Mouse (Mus musculus) hindbrain, embryonic 16.5 days (tissue): Measurements from ENCODE around the gene Nubpl. TPM values are rescaled to one million over a fixed set of nuclear protein-coding genes. Genes with fewer than 3 reads are reported as not detected.
A peak's percentile ranks its signal among the peaks of the same experiment; 100 is the strongest.
"Not testable (repeated sequence)": the region's sequence is repeated elsewhere in the genome, so short reads cannot be mapped to it uniquely, and the experiment has no call there.

Experiments
- ATAC-seq: fragments of 200-750 bp; cut with Nextera tagmentation; 2 replicates; pipeline ENCODE4 v1.8.0; 2017; ENCODE audit warnings: moderate TSS enrichment, moderate library complexity
- H3K27ac ChIP-seq: fragments of 300-500 bp; sonication (generic); 2 replicates; pipeline ENCODE4 v1.5.1; 2014; ENCODE audit warnings: low read depth, mild to moderate bottlenecking, control low read depth, low read length, moderate library complexity
- H3K27me3 ChIP-seq: fragments of 300-500 bp; sonication (generic); replicated peaks from 2 replicates; pipeline ENCODE4 v1.6.1; 2014; ENCODE audit warnings: low read length; ENCODE audit not compliant: control insufficient read depth, insufficient read depth
- H3K36me3 ChIP-seq: fragments of 300-500 bp; sonication (generic); 2 replicates; pipeline ENCODE4 v1.6.1; 2014; ENCODE audit warnings: mild to moderate bottlenecking, low read length, moderate library complexity, mixed read lengths; ENCODE audit not compliant: control insufficient read depth, insufficient read depth
- H3K4me1 ChIP-seq: fragments of 300-500 bp; sonication (generic); 2 replicates; pipeline ENCODE4 v1.6.1; 2014; ENCODE audit warnings: low read depth, low read length; ENCODE audit not compliant: control insufficient read depth, insufficient read depth
- H3K4me2 ChIP-seq: fragments of 300-500 bp; sonication (generic); 2 replicates; pipeline ENCODE4 v1.6.1; 2014; ENCODE audit warnings: mild to moderate bottlenecking, low read length, control low read depth, moderate library complexity
- H3K4me3 ChIP-seq: fragments of 300-500 bp; sonication (generic); 2 replicates; pipeline ENCODE4 v1.5.1; 2014; ENCODE audit warnings: mild to moderate bottlenecking, low read length, control low read depth, moderate library complexity
- H3K9ac ChIP-seq: fragments of 300-500 bp; sonication (generic); 2 replicates; pipeline ENCODE4 v1.6.1; 2014; ENCODE audit warnings: low read depth, mild to moderate bottlenecking, control low read depth, low read length, moderate library complexity
- H3K9me3 ChIP-seq: fragments of 300-500 bp; sonication (generic); 2 replicates; pipeline ENCODE4 v1.6.1; 2014; ENCODE audit warnings: mild to moderate bottlenecking, low read length, moderate library complexity; ENCODE audit not compliant: control insufficient read depth
- WGBS: fragments of 180-500 bp; shearing (Covaris S2); extraction: QIAGEN DNeasy Blood & Tissue Kit; methylation state at CpG from one replicate; pipeline ENCODE4 v1.1.7; 2014; 5-methylcytosine and 5-hydroxymethylcytosine counted together
- polyA plus RNA-seq: library from polyadenylated mRNA; unstranded; fragments of >200 nt; fragmentation: Nextera tagmentation; extraction: Ambion mirVana; gene quantifications from 2 replicates; pipeline ENCODE4 v1.2.1, GENCODE M21; 2015

Gene Nubpl
- 7.5 and 8.7 TPM in 2 replicates for polyA plus RNA-seq

DNA sequence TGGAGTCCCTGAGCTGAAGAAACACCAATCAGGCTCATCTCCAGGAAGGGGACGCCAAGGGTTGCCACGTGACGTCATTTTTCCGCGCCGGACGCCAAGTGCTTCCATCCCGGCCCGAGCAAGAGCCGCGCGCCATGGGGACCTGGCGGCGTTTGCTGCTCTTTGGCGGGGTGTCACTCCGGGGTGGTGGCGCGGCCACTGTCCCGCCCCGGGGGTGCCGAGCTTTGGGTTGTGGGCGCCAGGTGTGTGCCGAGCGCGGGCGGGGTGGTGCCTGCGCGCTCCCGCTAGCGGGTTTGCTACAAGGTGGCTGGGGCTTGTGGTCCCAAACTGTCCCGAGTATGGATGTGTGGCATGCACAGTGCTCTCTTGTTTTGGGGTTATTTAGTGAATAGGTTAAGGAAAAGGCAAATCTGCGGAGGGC, at the start of gene Nubpl:
Nubpl (plus strand) TSS at position 88 of the 421 bp plus-strand sequence.
- Histone ChIP-seq H3K4me2 (peak within 1 kb of the TSS; percentile 64), H3K36me3 (no peaks in the 10 kb centered on the region), H3K4me3 (peak within 1 kb of the TSS; percentile 84), H3K9me3 (no peaks in the 10 kb centered on the region), H3K9ac (peak within 1 kb of the TSS; percentile 89), H3K4me1 (peaks cover 8% of the 10 kb centered on the region), H3K27me3 (no peaks in the 10 kb centered on the region), H3K27ac (peak within 1 kb of the TSS; percentile 73)
- under 1% methylated on average over 32 of the region's 32 CpGs for WGBS
- ATAC-seq, result peak; percentile 99

DNA sequence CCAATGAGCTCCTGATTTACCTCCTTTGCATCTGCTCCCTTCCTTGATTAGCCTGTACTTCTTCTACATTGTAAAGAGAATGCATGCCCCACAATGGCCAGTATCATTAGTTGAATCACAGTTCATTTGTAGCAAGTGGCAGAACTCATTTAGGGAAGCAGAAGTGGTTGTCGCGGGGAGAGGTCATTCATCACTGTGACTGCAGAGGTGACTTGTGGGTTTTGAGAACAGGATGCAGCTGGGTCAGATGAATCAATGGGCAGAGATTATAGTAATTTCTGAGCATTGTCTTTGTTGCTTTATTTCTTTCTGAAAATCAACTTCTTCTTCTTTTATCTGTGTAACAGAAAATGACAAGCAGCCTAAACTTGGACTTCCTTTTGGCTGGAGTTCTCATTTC, 48.2 kb upstream of the Nubpl start:
- ATAC-seq, result no peak
- Histone ChIP-seq H3K27ac (no peak overlapping the region), H3K4me2 (no peak overlapping the region), H3K4me3 (no peak overlapping the region), H3K4me1 (no peaks in the 10 kb centered on the region), H3K9me3 (no peaks in the 10 kb centered on the region; the same call in 1 of the 2 replicates), H3K9ac (no peak overlapping the region), H3K27me3 (no peaks in the 10 kb centered on the region), H3K36me3 (no peaks in the 10 kb centered on the region)
- WGBS, result 61% methylated on average over 2 of the region's 2 CpGs

DNA sequence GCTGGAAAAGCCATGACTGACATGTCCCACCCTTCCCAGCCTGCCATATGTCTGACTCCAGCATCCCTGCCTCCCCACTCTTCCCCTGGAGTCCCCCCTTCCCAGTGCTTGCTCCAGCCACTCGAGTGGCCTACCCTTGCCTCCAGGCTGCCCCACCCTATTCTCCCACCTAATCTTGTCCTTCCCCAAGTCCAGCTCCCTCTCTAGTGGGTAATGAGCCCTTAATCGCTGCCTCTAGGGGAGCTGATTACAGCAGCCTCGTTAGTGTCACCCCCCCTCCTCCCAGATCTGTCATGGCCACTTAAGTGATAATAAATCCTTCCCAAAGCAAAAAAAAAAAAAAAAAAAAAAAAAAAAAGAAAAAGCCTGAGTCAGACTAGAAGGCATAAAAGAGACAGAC, 18.2 kb upstream of the Nubpl start:
- not testable (repeated sequence) for H3K4me1 ChIP-seq, H3K9ac ChIP-seq, H3K27ac ChIP-seq, H3K4me2 ChIP-seq, ATAC-seq, H3K36me3 ChIP-seq, H3K9me3 ChIP-seq, H3K27me3 ChIP-seq, H3K4me3 ChIP-seq
- WGBS, result 43% methylated on average over 1 of the region's 3 CpGs

DNA sequence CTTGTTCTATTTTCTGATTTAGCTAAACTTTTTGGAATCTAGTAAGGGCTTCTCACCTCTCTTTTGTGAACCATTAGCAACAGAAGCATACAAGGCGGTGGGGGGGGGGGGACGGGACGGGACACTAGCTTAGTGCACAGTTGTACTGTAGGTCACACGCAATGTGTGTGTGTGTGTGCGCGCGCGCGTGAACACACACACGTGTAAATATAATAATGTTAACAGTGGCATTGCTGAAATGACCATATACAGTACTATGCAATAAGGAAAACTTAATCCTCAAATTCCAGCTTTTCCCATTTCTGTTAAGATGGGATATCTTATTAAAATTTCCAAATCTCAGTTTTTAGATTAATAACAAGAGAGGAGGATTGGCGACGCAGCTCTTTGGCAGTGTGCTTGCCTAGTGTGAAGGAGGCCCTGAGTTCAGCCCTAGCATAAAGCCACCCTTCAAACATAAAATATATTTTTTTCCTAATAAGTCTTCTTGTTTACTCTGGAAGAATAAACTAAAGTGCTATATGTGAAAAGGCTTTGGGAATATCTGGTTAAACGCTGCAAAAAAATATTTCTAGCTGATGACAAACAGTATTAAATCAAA, 388 bp upstream of the Nubpl start:
- no peaks in the 10 kb centered on the region for H3K36me3 ChIP-seq
- ATAC-seq, result peak; percentile 88
- H3K27me3 ChIP-seq, result no peaks in the 10 kb centered on the region
- no peak overlapping the region for H3K9ac ChIP-seq
- no peaks in the 10 kb centered on the region for H3K9me3 ChIP-seq
- H3K4me3 ChIP-seq, result peak overlapping the region; percentile 84
- H3K4me1 ChIP-seq, result peaks cover 8% of the 10 kb centered on the region
- no peak overlapping the region; the same call in 1 of the 2 replicates for H3K27ac ChIP-seq
- H3K4me2 ChIP-seq, result peak overlapping the region; percentile 64
- 71% methylated on average over 13 of the region's 13 CpGs for WGBS

DNA sequence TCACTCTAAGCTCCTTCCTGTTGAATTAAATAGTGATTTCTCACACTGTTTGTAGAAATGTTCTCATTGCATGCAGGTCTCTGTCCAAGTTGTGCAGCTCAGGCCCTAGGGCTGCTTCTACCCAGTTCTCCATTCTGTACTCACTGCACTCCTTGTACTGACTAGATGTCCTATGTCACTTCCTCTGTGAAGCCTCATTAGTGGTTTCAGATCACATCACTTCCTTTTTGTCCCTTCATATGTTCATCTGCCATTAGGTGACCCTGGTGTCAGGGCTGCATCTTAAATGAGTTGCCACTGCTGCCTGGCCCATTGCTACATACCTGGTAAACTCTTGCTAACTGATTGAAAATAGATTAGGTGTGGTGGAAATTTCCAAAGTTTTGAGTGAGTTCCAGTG, 22.7 kb downstream of the Nubpl start:
- no peak for ATAC-seq
- Histone ChIP-seq H3K4me1 (no peaks in the 10 kb centered on the region), H3K9me3 (no peaks in the 10 kb centered on the region), H3K27me3 (no peaks in the 10 kb centered on the region), H3K27ac (no peak overlapping the region), H3K36me3 (no peaks in the 10 kb centered on the region), H3K4me2 (no peak overlapping the region), H3K4me3 (no peak overlapping the region), H3K9ac (no peak overlapping the region)

DNA sequence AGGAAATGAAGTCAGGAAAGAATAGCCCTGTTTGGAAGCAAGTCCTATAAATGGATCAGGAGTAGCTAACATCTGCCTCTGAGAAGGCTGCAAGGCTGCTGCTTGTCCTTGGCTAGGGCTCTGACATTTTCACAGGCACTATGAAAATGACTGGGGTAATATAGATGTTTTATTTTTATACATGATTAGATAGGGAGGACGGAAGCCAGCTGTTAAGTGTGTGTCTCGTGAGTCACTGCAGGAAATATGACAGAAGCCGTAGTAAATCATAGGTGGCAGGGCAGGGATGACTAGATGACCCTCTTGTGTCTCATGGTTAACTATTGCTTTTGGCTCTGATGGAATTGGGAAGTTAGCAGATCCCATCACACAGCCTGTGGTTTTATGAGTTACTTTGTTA, 28.9 kb downstream of the Nubpl start:
- WGBS, result 64% methylated on average over 3 of the region's 3 CpGs
- Histone ChIP-seq H3K36me3 (no peaks in the 10 kb centered on the region), H3K4me2 (no peak overlapping the region), H3K27ac (no peak overlapping the region), H3K27me3 (no peaks in the 10 kb centered on the region), H3K9me3 (no peaks in the 10 kb centered on the region), H3K4me3 (no peak overlapping the region), H3K4me1 (no peaks in the 10 kb centered on the region), H3K9ac (no peak overlapping the region)
- ATAC-seq, result no peak

DNA sequence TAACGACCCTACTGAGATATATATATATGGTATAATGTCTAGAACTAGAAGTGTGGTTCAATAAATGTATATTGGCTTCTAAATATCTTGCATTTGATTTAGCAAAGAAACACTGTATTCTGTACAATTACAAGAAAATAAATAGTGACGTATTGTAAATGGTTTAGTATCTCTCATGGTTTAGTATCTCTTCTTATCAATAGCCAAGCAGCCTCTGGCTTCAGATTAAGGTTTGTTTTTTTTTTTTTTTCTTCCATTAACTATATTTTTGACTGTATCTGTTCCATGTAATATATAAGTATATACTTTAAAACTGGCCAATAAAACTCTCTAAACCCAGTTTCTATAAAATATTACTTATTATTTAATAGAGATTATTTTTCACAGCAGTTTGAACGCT, 31.5 kb downstream of the Nubpl start:
- WGBS, result 94% methylated on average over 3 of the region's 3 CpGs
- no peak overlapping the region for H3K4me2 ChIP-seq
- ATAC-seq, result no peak
- H3K4me1 ChIP-seq, result no peaks in the 10 kb centered on the region
- H3K9ac ChIP-seq, result no peak overlapping the region
- H3K27ac ChIP-seq, result no peak overlapping the region
- H3K36me3 ChIP-seq, result no peaks in the 10 kb centered on the region
- H3K27me3 ChIP-seq, result no peaks in the 10 kb centered on the region
- no peak overlapping the region for H3K4me3 ChIP-seq
- H3K9me3 ChIP-seq, result no peaks in the 10 kb centered on the region

DNA sequence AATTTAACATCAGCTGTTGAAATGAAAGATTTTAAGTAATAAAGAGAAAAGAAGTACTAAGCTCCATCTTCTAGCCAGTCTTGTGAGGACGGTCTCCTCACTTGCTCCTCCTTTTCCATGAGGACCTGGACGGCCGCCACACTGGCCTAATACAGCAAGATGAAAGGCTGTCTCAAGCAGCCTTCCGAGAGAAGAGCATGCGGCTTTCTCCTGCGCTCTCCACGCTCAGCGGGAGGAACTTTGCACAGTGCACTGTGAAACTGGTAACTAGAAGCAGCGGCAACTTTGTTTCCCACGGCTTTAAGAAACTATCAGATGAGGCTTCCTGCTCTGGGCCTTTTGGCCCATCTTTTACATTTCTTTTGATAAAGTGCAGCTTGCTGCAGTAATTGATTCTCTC, 34.7 kb downstream of the Nubpl start:
- 5% methylated on average over 10 of the region's 10 CpGs for WGBS
- Histone ChIP-seq H3K4me2 (peak overlapping the region; percentile 30), H3K9me3 (no peaks in the 10 kb centered on the region), H3K27ac (no peak overlapping the region), H3K4me1 (no peaks in the 10 kb centered on the region), H3K27me3 (no peaks in the 10 kb centered on the region), H3K9ac (peak overlapping the region; percentile 15; the same call in 1 of the 2 replicates), H3K4me3 (no peak overlapping the region), H3K36me3 (no peaks in the 10 kb centered on the region)
- ATAC-seq, result peak; percentile 81

DNA sequence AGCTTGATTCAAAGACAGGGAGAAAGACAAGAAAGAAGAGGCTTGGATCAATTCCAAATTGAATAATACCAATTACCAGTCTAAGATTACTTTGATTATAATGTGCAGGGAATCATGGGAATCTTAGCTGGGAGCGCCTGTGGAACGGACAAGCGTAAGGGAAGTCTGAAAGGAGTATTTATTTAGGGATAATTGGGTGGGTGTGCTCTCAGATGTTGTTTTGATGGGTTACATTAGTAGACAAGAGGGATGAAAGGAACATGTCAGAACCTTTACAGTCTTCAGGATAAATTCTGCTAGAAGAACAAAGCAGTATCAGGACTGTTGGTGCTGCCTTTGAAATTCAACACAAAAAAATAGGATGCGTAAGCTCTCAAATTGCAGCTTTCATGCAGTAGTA, 40.8 kb downstream of the Nubpl start:
- no peak overlapping the region for H3K4me2 ChIP-seq
- 44% methylated on average over 4 of the region's 4 CpGs for WGBS
- no peaks in the 10 kb centered on the region for H3K36me3 ChIP-seq
- no peaks in the 10 kb centered on the region for H3K4me1 ChIP-seq
- ATAC-seq, result no peak
- no peaks in the 10 kb centered on the region for H3K9me3 ChIP-seq
- no peak overlapping the region for H3K9ac ChIP-seq
- no peak overlapping the region for H3K27ac ChIP-seq
- H3K27me3 ChIP-seq, result no peaks in the 10 kb centered on the region
- H3K4me3 ChIP-seq, result no peak overlapping the region

DNA sequence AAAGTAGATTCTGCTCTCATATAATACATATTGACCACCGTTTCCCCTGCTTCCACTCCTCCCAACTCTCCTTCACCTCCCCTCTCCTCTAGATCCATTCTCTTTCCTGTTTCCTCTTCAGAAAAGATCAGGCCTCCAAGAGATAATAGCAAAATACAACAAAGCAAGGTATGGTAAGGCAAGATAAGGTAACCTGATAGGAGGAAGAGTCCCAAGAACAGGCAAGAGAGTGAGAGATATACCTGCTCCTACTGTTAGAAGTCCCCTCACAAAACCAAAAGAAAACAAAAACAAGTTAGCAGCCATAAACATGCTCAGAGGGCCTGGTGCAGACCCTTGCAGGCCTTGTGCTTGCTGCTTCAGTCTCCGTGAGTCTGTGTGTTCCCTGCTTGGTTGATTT, 49.1 kb downstream of the Nubpl start:
- H3K4me3 ChIP-seq, result no peak overlapping the region

More for the DNA sequence above, 49.1 kb downstream of the Nubpl start:
- no peaks in the 10 kb centered on the region for H3K36me3 ChIP-seq
- H3K27ac ChIP-seq, result no peak overlapping the region
- WGBS, result 80% methylated on average over 2 of the region's 2 CpGs
- ATAC-seq, result no peak
- H3K9ac ChIP-seq, result no peak overlapping the region
- H3K27me3 ChIP-seq, result no peaks in the 10 kb centered on the region
- no peak overlapping the region for H3K4me2 ChIP-seq
- no peaks in the 10 kb centered on the region for H3K9me3 ChIP-seq
- H3K4me1 ChIP-seq, result no peaks in the 10 kb centered on the region
